Mouse (Mus musculus): ENCODE measurements at regions not wholly inside any gene's neighbourhood (a gene's known extent, or its start where the extent isn't known, plus 50 kb on each side); places are given as distances from the start of the nearest gene placed in this dataset.

DNA sequence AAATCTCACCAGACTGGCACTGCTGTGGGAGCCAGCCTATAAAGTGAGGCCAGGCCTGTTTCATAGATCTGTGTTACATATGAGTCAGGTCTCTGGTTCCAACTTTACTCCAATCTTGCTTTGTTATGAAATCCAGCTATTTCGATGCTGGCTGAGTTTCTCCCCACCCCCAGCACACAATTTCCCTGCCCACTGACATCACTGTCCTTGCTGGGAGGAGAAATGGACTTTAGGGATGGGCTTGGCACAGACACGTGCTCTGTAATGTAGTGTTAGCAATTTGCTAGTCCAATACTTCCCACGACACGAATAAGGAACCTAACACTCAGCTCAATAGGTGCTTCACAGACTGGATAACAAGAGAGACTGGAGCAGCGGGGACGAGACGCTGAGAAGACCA lies 79.5 kb upstream of the Pcsk6 start:
- peak; percentile 91 for ATAC-seq
- no peaks in the 10 kb centered on the region for H3K9me3 ChIP-seq (ENCODE audit: low read length)
- no peak overlapping the region for H3K9ac ChIP-seq (replicated peaks)
- TF ChIP-seq EP300 (IDR thresholded peaks at IDR 0.05; ENCODE audit: low read depth) (no peak), CTCF (IDR thresholded peaks at IDR 0.05; ENCODE audit: low read depth) (no peak)
- H3K4me2 ChIP-seq (ENCODE audit: low read depth, low read length) = no peak overlapping the region
- no peaks in the 10 kb centered on the region for H3K27me3 ChIP-seq (ENCODE audit: insufficient read depth, low read length)
- peaks cover 5% of the 10 kb centered on the region for H3K4me1 ChIP-seq (ENCODE audit: insufficient read depth)
- no peak overlapping the region for H3K27ac ChIP-seq (ENCODE audit: low read depth)
- WGBS (ENCODE audit: insufficient replicate concordance) = 72% methylated on average over 7 of the region's 7 CpGs
- DNase-seq = peak; percentile 38
- H3K4me3 ChIP-seq (ENCODE audit: low read depth, low read length) = no peak overlapping the region
- H3K36me3 ChIP-seq (replicated peaks; ENCODE audit: insufficient read depth, low read length) = no peaks in the 10 kb centered on the region

DNA sequence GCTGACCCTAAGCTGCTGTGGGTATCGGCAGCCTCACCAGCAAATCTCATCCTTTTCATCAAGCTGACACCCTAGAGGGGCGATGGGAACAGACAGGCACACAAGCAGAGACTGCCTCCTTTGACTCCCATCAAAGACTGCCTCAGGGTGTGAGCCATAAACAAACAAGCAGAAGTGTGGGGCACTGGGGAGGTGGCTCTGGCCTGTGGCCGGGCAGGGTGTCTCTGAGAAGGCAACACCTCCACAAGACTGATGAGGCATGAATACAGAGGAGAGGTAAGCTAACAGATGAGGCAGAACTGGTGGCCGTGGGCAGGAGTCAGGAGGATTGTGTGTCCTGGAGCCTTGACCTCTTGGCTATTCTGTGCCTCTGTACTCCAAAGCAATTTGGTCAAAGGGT lies 77.8 kb upstream of the Pcsk6 start:
- Histone ChIP-seq H3K27ac (ENCODE audit: low read depth) (no peak overlapping the region), H3K4me1 (ENCODE audit: insufficient read depth) (peaks cover 5% of the 10 kb centered on the region), H3K27me3 (ENCODE audit: insufficient read depth, low read length) (no peaks in the 10 kb centered on the region), H3K9me3 (ENCODE audit: low read length) (no peaks in the 10 kb centered on the region), H3K9ac (replicated peaks) (no peak overlapping the region), H3K4me2 (ENCODE audit: low read depth, low read length) (no peak overlapping the region), H3K4me3 (ENCODE audit: low read depth, low read length) (no peak overlapping the region), H3K36me3 (replicated peaks; ENCODE audit: insufficient read depth, low read length) (no peaks in the 10 kb centered on the region)
- DNase-seq = no peak
- ATAC-seq = no peak
- TF ChIP-seq CTCF (IDR thresholded peaks at IDR 0.05; ENCODE audit: low read depth) (no peak), EP300 (IDR thresholded peaks at IDR 0.05; ENCODE audit: low read depth) (no peak)
- WGBS (ENCODE audit: insufficient replicate concordance) = 44% methylated on average over 4 of the region's 4 CpGs

DNA sequence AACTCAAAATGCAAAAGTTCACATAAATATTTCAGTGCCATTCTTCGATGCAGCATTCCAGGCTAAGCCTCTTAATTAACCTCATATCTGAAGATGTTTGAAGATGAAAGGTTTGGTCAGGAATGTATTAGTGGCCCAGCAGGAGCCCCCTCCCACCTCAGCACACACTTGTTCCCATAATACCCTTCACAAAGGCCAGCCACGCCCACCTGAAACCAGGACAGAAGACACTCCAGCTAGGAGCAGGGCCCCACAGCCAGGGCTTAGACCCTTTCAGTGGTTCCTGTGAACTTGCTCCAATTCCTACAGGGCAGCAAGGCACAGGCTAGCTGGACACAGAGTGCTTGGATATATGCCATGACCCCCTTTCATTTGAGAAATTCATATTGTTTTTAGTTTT lies 74.6 kb upstream of the Pcsk6 start:
- H3K36me3 ChIP-seq (replicated peaks; ENCODE audit: insufficient read depth, low read length) = no peaks in the 10 kb centered on the region
- WGBS (ENCODE audit: insufficient replicate concordance) = 77% methylated on average over 2 of the region's 2 CpGs
- no peak overlapping the region for H3K9ac ChIP-seq (replicated peaks)
- no peak overlapping the region for H3K4me3 ChIP-seq (ENCODE audit: low read depth, low read length)
- DNase-seq = no peak
- peaks cover 3% of the 10 kb centered on the region for H3K4me1 ChIP-seq (ENCODE audit: insufficient read depth)
- H3K4me2 ChIP-seq (ENCODE audit: low read depth, low read length) = no peak overlapping the region
- no peaks in the 10 kb centered on the region for H3K9me3 ChIP-seq (ENCODE audit: low read length)
- no peak overlapping the region for H3K27ac ChIP-seq (ENCODE audit: low read depth)
- H3K27me3 ChIP-seq (ENCODE audit: insufficient read depth, low read length) = no peaks in the 10 kb centered on the region
- TF ChIP-seq EP300 (IDR thresholded peaks at IDR 0.05; ENCODE audit: low read depth) = no peak
- no peak for TF ChIP-seq CTCF (IDR thresholded peaks at IDR 0.05; ENCODE audit: low read depth)
- no peak for ATAC-seq

DNA sequence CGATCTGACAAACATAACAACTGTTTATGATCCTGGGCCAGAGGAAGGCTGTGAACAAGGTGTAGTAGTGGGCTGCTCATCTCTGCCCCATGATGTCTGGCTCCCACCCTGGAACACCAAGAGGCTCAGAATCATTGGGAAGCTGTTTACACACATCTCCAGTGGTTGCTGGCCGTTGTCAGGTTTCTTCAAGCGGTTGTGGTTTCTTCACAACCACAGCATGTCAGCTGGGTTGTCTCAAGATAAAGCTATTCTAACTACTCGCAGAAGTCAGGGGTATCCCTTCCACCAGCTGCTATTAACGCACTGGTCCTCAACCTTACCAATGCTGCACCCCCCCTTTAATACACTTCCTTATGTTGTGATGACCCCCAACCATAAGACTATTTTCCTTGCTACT lies 73.7 kb upstream of the Pcsk6 start:
- ATAC-seq = no peak

DNA sequence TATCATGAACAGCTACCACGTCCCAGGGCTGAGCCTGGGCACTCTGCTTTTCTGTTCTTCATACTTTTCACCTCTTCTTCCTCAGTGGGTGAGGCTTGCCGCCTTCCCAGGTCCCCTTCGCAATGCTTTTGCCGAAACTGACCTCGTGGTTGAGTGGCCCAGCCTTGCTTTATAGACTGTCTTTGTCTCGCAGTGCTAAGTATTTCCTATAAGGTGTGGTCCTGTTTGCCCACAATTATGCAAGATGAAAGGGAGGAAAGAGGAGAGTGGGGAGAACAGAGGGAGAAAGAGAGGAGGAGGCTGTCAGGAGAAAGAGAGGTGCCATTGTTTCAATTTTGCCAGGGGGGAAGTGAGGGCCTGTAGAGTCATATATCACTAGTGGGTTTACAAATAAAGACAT lies 71.3 kb upstream of the Pcsk6 start:
- no peaks in the 10 kb centered on the region for H3K27me3 ChIP-seq (ENCODE audit: insufficient read depth, low read length)
- H3K9me3 ChIP-seq (ENCODE audit: low read length) = no peaks in the 10 kb centered on the region
- no peak overlapping the region for H3K9ac ChIP-seq (replicated peaks)
- H3K27ac ChIP-seq (ENCODE audit: low read depth) = no peak overlapping the region
- no peak overlapping the region for H3K4me3 ChIP-seq (ENCODE audit: low read depth, low read length)
- TF ChIP-seq EP300 (IDR thresholded peaks at IDR 0.05; ENCODE audit: low read depth) (no peak), CTCF (IDR thresholded peaks at IDR 0.05; ENCODE audit: low read depth) (no peak)
- ATAC-seq (no peak), DNase-seq (no peak)
- no peak overlapping the region for H3K4me2 ChIP-seq (ENCODE audit: low read depth, low read length)
- WGBS (ENCODE audit: insufficient replicate concordance) = 58% methylated on average over 6 of the region's 6 CpGs
- no peaks in the 10 kb centered on the region for H3K4me1 ChIP-seq (ENCODE audit: insufficient read depth)
- no peaks in the 10 kb centered on the region for H3K36me3 ChIP-seq (replicated peaks; ENCODE audit: insufficient read depth, low read length)

More for the DNA sequence above, 73.7 kb upstream of the Pcsk6 start:
- DNase-seq = no peak
- H3K27ac ChIP-seq (ENCODE audit: low read depth) = no peak overlapping the region
- no peak overlapping the region for H3K4me3 ChIP-seq (ENCODE audit: low read depth, low read length)
- WGBS (ENCODE audit: insufficient replicate concordance) = 42% methylated on average over 5 of the region's 5 CpGs
- H3K4me1 ChIP-seq (ENCODE audit: insufficient read depth) = no peaks in the 10 kb centered on the region; the same call in 1 of the 2 replicates
- TF ChIP-seq CTCF (IDR thresholded peaks at IDR 0.05; ENCODE audit: low read depth) (no peak), EP300 (IDR thresholded peaks at IDR 0.05; ENCODE audit: low read depth) (no peak)
- H3K27me3 ChIP-seq (ENCODE audit: insufficient read depth, low read length) = no peaks in the 10 kb centered on the region
- H3K9ac ChIP-seq (replicated peaks) = no peak overlapping the region
- no peak overlapping the region for H3K4me2 ChIP-seq (ENCODE audit: low read depth, low read length)
- H3K9me3 ChIP-seq (ENCODE audit: low read length) = no peaks in the 10 kb centered on the region
- H3K36me3 ChIP-seq (replicated peaks; ENCODE audit: insufficient read depth, low read length) = no peaks in the 10 kb centered on the region

DNA sequence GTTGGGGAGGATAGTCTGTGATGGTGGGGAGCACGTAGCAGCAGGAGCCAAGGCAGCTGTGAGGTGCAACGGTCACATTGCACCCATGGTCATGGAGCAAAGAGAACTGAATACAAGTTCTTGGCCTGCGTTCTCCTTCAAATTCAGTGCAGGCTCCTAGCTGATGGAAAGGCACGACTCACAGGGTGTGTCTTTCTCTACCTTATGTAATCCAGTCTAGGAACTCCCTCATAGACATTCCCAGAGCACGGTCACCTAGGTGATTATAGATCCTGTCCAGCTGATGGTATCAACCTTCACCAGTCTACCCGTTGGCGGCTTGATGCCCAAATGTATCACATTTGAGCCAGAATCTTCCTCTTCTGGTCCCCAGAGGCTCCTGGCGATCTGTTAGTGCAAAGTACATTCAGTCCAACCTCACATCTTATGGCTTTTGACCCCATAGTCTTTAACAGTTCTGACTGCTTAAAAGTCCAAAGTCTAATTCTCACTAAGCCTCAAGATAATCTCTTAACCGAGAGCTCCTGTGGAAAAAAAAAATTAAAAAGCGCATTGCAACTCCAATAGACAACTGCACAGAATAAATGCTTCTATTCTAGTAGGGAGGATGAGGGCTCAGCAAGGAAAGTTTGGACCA lies 69.2 kb upstream of the Pcsk6 start:
- TF ChIP-seq CTCF (IDR thresholded peaks at IDR 0.05; ENCODE audit: low read depth) (no peak), EP300 (IDR thresholded peaks at IDR 0.05; ENCODE audit: low read depth) (no peak)
- no peak overlapping the region for H3K9ac ChIP-seq (replicated peaks)
- no peak overlapping the region for H3K4me2 ChIP-seq (ENCODE audit: low read depth, low read length)
- no peaks in the 10 kb centered on the region for H3K36me3 ChIP-seq (replicated peaks; ENCODE audit: insufficient read depth, low read length)
- H3K27ac ChIP-seq (ENCODE audit: low read depth) = no peak overlapping the region
- WGBS (ENCODE audit: insufficient replicate concordance) = 80% methylated on average over 10 of the region's 10 CpGs
- H3K4me3 ChIP-seq (ENCODE audit: low read depth, low read length) = no peak overlapping the region
- no peaks in the 10 kb centered on the region for H3K27me3 ChIP-seq (ENCODE audit: insufficient read depth, low read length)
- DNase-seq (no peak), ATAC-seq (no peak)
- H3K9me3 ChIP-seq (ENCODE audit: low read length) = no peaks in the 10 kb centered on the region
- H3K4me1 ChIP-seq (ENCODE audit: insufficient read depth) = no peaks in the 10 kb centered on the region
